Comparison of ENCODE assay signal across 12 mouse cellular contexts in the genomic region with DNA sequence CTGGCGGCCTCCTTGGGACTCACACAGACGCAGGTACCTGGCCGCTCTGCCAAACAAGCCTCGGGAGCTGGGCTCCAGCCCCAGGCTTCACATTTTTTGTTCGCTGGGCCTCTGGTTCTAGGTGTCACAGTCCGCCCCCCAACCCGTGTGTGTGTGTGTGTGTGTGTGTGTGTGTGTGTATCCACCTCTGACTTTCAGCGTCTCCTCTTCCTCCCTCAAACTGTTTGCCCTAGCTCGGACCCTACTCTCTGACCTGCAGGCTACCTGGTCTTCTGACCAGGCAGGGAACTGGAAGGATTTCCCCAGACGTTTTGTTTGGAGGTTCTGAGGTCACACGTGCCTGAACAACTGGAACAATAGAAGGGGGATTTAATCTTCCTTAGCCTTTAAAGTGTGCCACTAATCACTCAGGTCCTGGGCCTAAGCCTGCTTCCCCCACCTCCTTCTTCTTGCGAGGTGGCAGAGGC. TPM values are rescaled to one million over a fixed set of nuclear protein-coding genes. Genes with fewer than 3 reads are reported as not detected.
DNase-seq lines count a peak whose midpoint lies in the region; ATAC-seq and TF ChIP-seq lines count a peak whose summit lies in the region.
"Had no signal": no experiment of that assay in that cellular context is flagged by ENCODE, and none has a peak within 500 bp of the region (broad histone marks: within the 10 kb centered on the region; RNA-seq: fewer than 3 reads in every experiment).

No protein-coding gene starts in this region.

- H3K27me3 ChIP-seq in thymus, adult 2 months (ENCODE audit: control insufficient read depth, insufficient read depth, low read length): peaks cover 59% of the 10 kb centered on the region
- peaks cover 100% of the 10 kb centered on the region for H3K27me3 ChIP-seq in limb, embryonic 10.5 days (ENCODE audit: low read depth, poor library complexity, severe bottlenecking)
- H3K27me3 ChIP-seq in stomach, embryonic 16.5 days (ENCODE audit: control insufficient read depth, insufficient read depth, low read length): peaks cover 87% of the 10 kb centered on the region
- H3K27me3 ChIP-seq: Patski had no signal

- H3K9me3 ChIP-seq in limb, embryonic 10.5 days (replicated peaks): no peaks in the 10 kb centered on the region
- no peaks in the 10 kb centered on the region for H3K9me3 ChIP-seq in stomach, embryonic 16.5 days (replicated peaks; ENCODE audit: control insufficient read depth, low read length)
- H3K9me3 ChIP-seq: hindbrain, embryonic 15.5 days; lung, embryonic 15.5 days had no signal

- no peaks in the 10 kb centered on the region for H3K36me3 ChIP-seq in thymus, adult 2 months (ENCODE audit: control insufficient read depth, insufficient read depth, low read length)
- H3K36me3 ChIP-seq in limb, embryonic 10.5 days: no peaks in the 10 kb centered on the region
- no peaks in the 10 kb centered on the region for H3K36me3 ChIP-seq in stomach, embryonic 16.5 days (ENCODE audit: control insufficient read depth, insufficient read depth, low read length)
- H3K36me3 ChIP-seq: hindbrain, embryonic 15.5 days; lung, embryonic 15.5 days had no signal

- ATAC-seq in stomach, embryonic 16.5 days (ENCODE audit: insufficient read depth, low FRiP score): no peak
- ATAC-seq: Patski had no signal

- peak; percentile 3 for DNase-seq in embryo, embryonic 10 days (ENCODE audit: low spot score)
- DNase-seq in embryo, embryonic 9.5 days (ENCODE audit: extremely low spot score): no peak
- DNase-seq in thymus, adult 2 months: peak; percentile 1
- DNase-seq in thymus, postnatal 4 days: no peak
- peak; percentile 58 for DNase-seq in limb, embryonic 10.5 days (ENCODE audit: low spot score)
- no peak for DNase-seq in lung, adult 2 months
- no peak for DNase-seq in liver
- DNase-seq: gastrocnemius, postnatal 10 days had no signal

- no peak overlapping the region for H3K9ac ChIP-seq in stomach, embryonic 16.5 days (ENCODE audit: low read length)
- H3K9ac ChIP-seq: hindbrain, embryonic 15.5 days; lung, embryonic 15.5 days had no signal

- H3K4me3 ChIP-seq in thymus, adult 2 months (ENCODE audit: control insufficient read depth, insufficient read depth, low read length): no peak overlapping the region
- H3K4me3 ChIP-seq in limb, embryonic 10.5 days: peak overlapping the region; percentile 1; the same call in 1 of the 2 replicates
- peak overlapping the region; percentile 50 for H3K4me3 ChIP-seq in stomach, embryonic 16.5 days (replicated peaks; ENCODE audit: low read length)
- no peak overlapping the region for H3K4me3 ChIP-seq in lung, adult 2 months (replicated peaks; ENCODE audit: extremely low read depth, low read depth, low read length)
- H3K4me3 ChIP-seq: hindbrain, embryonic 15.5 days; lung, embryonic 15.5 days had no signal

- TF ChIP-seq CTCF in thymus, adult 2 months (IDR thresholded peaks at IDR 0.05; ENCODE audit: borderline replicate concordance, control insufficient read depth, extremely low read depth, insufficient read depth, low read length, poor library complexity): no peak
- no peak for TF ChIP-seq CTCF in lung, adult 2 months (IDR thresholded peaks at IDR 0.05; ENCODE audit: insufficient read depth, low read length)

- H3K4me2 ChIP-seq in stomach, embryonic 16.5 days (ENCODE audit: low read depth, low read length): no peak overlapping the region
- H3K4me2 ChIP-seq: hindbrain, embryonic 15.5 days; lung, embryonic 15.5 days had no signal

- H3K4me1 ChIP-seq in thymus, adult 2 months (replicated peaks; ENCODE audit: control insufficient read depth, insufficient read depth, low read length): peaks cover 33% of the 10 kb centered on the region
- peaks cover 47% of the 10 kb centered on the region for H3K4me1 ChIP-seq in limb, embryonic 10.5 days
- peaks cover 8% of the 10 kb centered on the region for H3K4me1 ChIP-seq in stomach, embryonic 16.5 days (ENCODE audit: control insufficient read depth, insufficient read depth, low read length)
- peaks cover 10% of the 10 kb centered on the region for H3K4me1 ChIP-seq in lung, adult 2 months (ENCODE audit: control insufficient read depth, insufficient read depth, low read length)

- 12% methylated on average over 12 of the region's 12 CpGs for WGBS in thymus, adult 2 months
- under 1% methylated on average over 12 of the region's 12 CpGs for whole genome bisulfite sequencing in limb, embryonic 10.5 days
- 2% methylated on average over 11 of the region's 12 CpGs for WGBS in stomach, embryonic 16.5 days
- 7% methylated on average over 12 of the region's 12 CpGs for WGBS in lung, adult 2 months

- H3K27ac ChIP-seq in thymus, adult 2 months (ENCODE audit: control insufficient read depth, insufficient read depth, low read length): no peak overlapping the region
- no peak overlapping the region for H3K27ac ChIP-seq in limb, embryonic 10.5 days
- H3K27ac ChIP-seq in stomach, embryonic 16.5 days (ENCODE audit: low read length): 0 out of 2 replicates have a peak overlapping the region, but pooled peaks have one; percentile 7
- H3K27ac ChIP-seq: hindbrain, embryonic 15.5 days; lung, embryonic 15.5 days had no signal

- no peak for TF ChIP-seq POLR2A in thymus, adult 2 months (IDR thresholded peaks at IDR 0.05; ENCODE audit: control insufficient read depth, extremely low read depth, insufficient read depth, low read length, poor library complexity)
- TF ChIP-seq POLR2A in lung, adult 2 months (IDR thresholded peaks at IDR 0.05; ENCODE audit: borderline replicate concordance, extremely low read depth, low read depth, low read length): no peak

RNA-seq across cellular contexts. Expression of gene Dlx1, which starts 3.2 kb away (rescaled TPM):
- 0.78 and 0.99 TPM in 2 replicates for polyA plus RNA-seq in thymus, adult 2 months (2012; rRNA removed)
- polyA plus RNA-seq in limb, embryonic 10.5 days (2016; fragmentation: Nextera tagmentation; extraction: Ambion mirVana): 5.7 and 9.0 TPM in 2 replicates
- polyA plus RNA-seq in stomach, embryonic 16.5 days (2015; fragmentation: Nextera tagmentation; extraction: Ambion mirVana): 7.3 and 11.6 TPM in 2 replicates
- polyA plus RNA-seq in lung, adult 2 months (2012; rRNA removed): 0.29 and 0.43 TPM in 2 replicates

RNA-seq across cellular contexts. Expression of gene Dlx2, which starts 15.4 kb away (rescaled TPM):
- 0.12 and 0.17 TPM in 2 replicates for polyA plus RNA-seq in thymus, adult 2 months (2012; rRNA removed)
- polyA plus RNA-seq in limb, embryonic 10.5 days (2016; fragmentation: Nextera tagmentation; extraction: Ambion mirVana): 4.9 and 7.2 TPM in 2 replicates
- 2.2 and 2.4 TPM in 2 replicates for polyA plus RNA-seq in stomach, embryonic 16.5 days (2015; fragmentation: Nextera tagmentation; extraction: Ambion mirVana)
- polyA plus RNA-seq in lung, adult 2 months (2012; rRNA removed): 0.04 TPM in 1 of 2 replicates, not detected in the other

Comparison
In these comparisons a context has a peak if more than half of its experiments do, and no peak if none do; other contexts are left out.
1. DNase-seq: peak in embryo, embryonic 10 days (single experiment), thymus, adult 2 months (single experiment) and limb, embryonic 10.5 days (single experiment); none in embryo, embryonic 9.5 days (single experiment), thymus, postnatal 4 days (single experiment), lung, adult 2 months (single experiment) and liver (single experiment).
2. H3K4me3 ChIP-seq: peak in limb, embryonic 10.5 days (single experiment) and stomach, embryonic 16.5 days (single experiment); none in thymus, adult 2 months (single experiment) and lung, adult 2 months (single experiment).